Mouse (Mus musculus) kidney, adult 9 months (tissue): ENCODE measurements around the gene Slc16a11.
"Not testable (repeated sequence)": the region's sequence is repeated elsewhere in the genome, so short reads cannot be mapped to it uniquely, and the experiment has no call there.

ENCODE experiments used
- DNase-seq: peaks from one replicate; pipeline ENCODE4 v3.0.0; 2022

Gene Slc16a11

GRCm38 (mm10) chr11:70212423-70212822 is at the start of gene Slc16a11:
TSS of gene Slc16a11 (plus strand) at chr11:70212752.
- peak; percentile 47 for DNase-seq

- DNase-seq: no peak
Observed at GRCm38 (mm10) chr11:70165972-70166921, 46.3 kb upstream of the Slc16a11 start.

DNA sequence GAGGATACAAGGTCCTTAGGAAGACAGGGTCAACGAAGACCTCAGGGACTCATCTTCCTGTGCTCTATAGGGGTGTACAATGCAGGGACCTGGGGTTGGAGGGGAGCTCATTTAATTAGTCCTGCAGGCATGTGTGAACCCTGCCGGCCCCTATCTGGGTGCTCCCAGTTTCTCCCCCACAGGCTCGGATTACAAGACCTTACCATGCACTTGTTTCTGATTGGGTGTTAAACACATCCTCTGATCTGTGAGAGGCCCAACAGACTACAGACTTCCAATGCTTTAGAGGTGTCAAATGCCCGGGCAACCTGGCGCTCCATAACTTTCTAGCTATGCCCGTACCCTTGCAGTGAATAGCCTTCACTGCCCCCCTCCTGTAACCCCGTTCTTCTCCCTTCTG is 44.4 kb upstream of the Slc16a11 start:
- no peak for DNase-seq

DNA sequence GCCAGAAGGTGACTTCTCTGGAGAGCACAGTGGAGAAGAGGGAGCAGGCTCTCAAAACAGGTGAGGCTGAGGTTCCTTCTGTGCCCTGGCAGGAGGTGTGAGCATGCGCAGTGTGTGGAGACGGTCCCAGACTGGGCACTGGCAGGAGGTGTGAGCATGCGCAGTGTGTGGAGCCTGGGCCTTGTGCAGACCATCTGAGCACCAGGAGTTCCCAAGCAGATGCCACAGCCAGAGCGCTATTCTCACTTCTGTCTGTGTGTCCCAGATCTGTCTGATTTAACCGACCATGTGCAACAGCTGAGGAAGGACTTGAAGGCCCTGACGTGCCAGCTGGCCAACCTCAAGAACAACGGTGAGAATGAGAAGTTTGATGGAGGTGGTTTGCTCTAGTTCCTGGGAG is 43.1 kb upstream of the Slc16a11 start:
- not testable (repeated sequence) for DNase-seq

DNA sequence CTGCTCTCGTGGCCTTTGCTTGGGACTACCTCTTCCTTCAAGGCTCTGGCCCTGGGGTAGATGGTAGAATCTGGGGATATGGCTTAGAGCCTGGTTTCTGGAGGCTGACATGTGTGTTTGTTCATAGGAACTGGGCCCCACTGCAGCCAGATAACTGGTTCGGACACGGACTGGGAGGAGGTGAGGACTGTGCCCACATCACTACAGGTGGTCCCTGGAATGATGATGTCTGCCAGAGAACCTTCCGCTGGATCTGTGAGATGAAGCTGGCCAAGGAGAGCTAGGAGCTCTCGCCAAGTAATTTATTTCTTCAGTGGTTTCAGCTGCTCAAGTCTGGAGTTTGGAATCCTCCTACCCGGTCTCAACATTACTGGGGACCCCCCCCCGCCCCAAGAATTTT is 42.3 kb upstream of the Slc16a11 start:
- DNase-seq: no peak

DNA sequence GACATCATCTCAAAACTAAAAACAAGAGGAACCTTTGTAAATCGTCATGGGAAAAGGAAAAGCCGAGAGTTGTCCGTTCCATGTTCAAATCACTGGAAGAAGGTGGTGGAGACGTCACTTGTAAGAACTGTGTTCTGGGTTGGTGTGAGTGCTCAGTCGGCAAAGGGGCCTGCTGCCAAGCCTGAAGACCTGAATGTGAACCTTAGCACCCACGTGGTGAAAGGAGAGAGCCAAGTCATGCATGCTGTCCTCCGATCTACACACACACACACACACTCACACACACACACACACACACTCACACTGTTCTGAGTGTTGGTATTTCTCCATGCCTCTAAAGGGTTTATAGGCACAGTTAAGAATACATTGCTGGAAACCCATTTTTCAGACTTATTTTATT is 41.4 kb upstream of the Slc16a11 start:
- peak; percentile 91 for DNase-seq

DNA sequence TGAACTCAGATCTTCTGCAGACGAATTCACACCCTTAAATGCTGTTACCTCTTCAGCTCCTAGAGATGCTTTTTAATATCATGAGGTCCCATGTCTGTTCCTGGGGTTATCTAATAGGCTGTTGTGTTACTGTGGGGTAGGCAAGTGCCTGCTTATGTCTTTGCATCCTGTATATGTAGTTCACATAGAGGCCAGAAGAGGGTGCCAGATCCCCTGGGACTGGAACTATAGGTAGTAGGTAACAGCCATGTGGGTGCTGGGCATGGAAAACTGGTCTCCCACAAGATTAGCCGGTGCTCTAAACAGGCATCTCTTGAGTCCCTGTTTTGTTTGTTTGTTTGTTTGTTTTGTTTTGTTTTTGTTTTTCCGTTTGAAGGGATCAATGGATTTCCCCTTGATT is 40.7 kb upstream of the Slc16a11 start:
- peak; percentile 61 for DNase-seq

- DNase-seq: peak; percentile 40
Observed at GRCm38 (mm10) chr11:70172298-70172697, 40.3 kb upstream of the Slc16a11 start.

GRCm38 (mm10) chr11:70174491-70174890 is 38.1 kb upstream of the Slc16a11 start:
- DNase-seq: peak; percentile 91

GRCm38 (mm10) chr11:70177647-70178046 is 34.9 kb upstream of the Slc16a11 start:
- DNase-seq: no peak

- DNase-seq: no peak
Observed at GRCm38 (mm10) chr11:70178311-70178710, 34.2 kb upstream of the Slc16a11 start.

DNA sequence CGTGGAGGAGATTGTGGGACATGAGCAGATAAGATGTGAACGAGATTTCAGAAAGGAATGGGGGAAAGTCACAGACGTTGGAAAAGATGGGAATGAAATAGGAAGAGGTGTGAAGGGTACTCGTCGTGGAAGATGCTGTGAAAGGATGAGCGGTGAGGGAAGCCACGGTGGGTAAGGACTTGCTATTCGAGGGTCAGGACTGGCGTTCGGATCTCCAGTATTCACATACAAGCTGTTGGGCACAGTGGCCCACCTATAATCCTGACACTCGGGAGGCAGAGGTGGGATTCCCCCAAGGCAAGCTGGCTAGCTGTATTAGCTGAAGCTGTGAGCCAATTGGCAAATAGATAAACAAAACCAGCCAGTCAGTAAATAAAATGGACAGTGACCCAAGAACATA is 33.8 kb upstream of the Slc16a11 start:
- no peak for DNase-seq

GRCm38 (mm10) chr11:70179401-70179800 is 33.2 kb upstream of the Slc16a11 start:
- no peak for DNase-seq

GRCm38 (mm10) chr11:70180496-70180895 is 32.1 kb upstream of the Slc16a11 start:
- DNase-seq: no peak

DNA sequence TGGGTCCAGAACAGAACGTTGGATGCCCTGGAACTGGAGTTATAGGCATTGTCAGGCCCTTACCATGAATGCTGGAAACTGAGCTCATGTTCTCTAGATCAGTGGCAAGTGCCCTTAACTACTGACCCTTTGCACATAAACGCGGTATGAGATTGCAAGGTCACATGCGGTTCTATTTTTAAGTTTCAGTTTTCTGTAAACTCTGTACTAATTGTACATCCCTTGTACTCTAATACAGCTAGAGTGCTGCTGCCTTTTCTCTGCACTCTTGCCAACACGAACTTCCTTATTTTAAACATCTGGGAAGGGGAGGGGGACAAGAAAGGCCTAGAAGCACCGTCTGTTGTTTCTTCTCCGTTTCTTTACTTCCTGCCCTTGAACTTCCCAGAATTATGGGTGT is 27.4 kb upstream of the Slc16a11 start:
- DNase-seq: no peak

- no peak for DNase-seq
Observed at GRCm38 (mm10) chr11:70189319-70190134, 23.0 kb upstream of the Slc16a11 start.

- no peak for DNase-seq
Observed at GRCm38 (mm10) chr11:70191188-70191587, 21.4 kb upstream of the Slc16a11 start.

DNA sequence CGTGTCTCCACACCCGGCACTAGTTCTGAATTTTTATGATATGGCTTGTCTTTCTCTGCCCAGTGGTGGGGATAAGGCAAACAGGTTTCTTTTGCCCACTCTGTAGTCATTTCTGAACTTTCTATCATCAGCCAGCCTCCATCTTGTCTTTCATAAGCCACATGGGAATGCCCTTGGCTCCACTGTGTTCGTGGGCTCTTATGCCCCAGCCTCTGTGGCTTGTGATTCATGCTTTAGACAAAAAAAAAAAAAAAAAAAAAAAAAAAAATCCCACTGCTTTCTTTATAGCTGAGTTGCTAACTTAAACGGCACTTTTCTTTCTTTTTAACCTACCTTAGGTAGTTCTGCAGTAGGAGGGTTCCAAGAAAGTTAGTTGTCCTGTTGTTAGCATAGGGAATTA is 20.4 kb upstream of the Slc16a11 start:
- DNase-seq: no peak

DNA sequence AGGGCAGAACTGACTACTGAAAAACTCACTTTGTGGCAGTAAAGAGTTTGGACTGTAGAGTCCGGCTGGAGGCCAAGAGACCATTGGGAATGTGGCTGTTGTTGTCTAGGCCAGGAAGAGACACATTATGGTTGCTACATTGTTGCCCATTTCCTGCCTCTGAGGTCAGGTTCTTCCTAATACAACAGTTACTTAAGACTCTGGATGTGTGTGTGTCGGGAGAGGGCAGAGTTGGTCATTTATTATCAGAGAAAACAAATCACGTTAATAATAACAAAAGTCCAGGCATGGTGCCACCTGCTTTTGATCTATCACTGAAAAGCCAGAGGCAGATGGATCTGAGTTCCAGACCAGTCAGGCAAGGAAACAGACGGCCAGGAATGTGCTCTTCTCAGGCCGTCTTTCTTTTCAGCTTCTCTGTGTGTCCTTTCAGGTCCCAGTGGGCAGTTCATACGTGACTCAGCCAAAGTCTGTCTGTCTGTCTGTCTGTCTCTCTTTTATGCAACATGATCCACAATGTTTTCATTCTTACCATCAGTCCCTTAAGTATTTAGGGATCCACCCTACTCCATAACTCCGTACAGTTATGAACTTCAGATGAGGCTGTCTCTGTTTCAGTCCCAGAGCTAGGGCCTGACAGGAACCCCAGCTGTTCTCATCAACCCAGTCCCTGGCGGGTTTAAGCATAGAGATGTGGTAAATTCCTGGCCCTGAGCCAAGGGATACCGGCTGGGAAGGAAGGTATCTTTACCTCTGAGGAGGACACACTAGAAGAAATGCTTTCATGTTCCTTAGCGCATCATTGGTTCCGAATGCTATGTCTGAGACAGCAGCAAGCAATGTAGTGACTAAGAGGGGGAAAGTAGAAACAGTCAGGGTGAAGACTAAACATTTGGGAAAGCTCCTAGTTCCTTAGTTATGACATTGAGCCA is 18.9 kb upstream of the Slc16a11 start:
- peak; percentile 81 for DNase-seq

GRCm38 (mm10) chr11:70198332-70198731 is 14.2 kb upstream of the Slc16a11 start:
- no peak for DNase-seq

DNA sequence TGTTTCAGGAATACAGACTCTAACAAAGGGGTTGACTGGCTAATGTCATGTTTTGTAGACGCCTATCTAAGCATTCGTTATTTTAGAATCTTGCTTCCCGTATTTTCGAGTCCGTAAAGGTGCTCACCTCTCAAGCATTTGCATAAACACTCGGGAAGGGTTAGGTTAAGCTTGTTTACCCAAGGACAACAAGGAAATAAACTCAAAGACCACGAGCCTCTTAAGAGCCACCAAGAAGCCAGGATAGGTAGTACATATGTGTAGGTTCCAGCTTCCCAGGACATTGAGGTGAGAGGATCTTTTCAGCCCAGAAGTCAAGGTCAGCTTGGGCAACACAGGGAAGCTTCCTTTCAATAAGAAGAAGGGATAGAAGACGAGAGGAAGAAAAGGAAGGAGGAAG is 13.4 kb upstream of the Slc16a11 start:
- no peak for DNase-seq

DNA sequence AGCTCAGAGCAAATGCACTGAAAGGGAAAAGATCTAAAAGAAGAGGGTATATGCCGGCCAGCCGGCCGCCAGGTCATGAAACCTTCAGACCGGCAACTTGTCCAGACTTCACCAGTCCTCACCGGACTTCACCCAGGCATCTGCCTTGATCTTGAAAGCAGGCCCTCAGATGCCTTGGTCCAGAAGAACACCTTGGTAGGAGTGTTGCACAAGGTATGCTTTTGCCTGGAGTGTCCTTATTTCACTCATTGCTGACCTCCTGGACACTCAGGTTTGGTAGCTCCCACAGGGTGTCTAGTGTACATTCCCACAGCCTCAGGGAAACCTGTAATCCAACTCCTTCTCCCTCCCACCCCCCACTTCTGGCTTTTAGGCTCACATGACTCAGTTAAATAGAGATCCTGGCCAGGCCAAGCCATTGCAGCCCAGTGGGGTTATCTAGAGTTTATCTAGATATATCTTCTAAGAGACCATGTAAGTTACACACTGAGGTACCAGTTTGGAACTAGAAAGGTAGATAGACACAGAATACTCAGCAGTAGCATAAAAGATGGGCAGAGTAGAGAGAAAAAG is 12.4 kb upstream of the Slc16a11 start:
- peak; percentile 37 for DNase-seq
